Mouse (Mus musculus) large intestine, adult 2 months (tissue): ENCODE measurements around the gene Ccz1. TPM values are rescaled to one million over a fixed set of nuclear protein-coding genes. Genes with fewer than 3 reads are reported as not detected.
"Not testable (repeated sequence)": the region's sequence is repeated elsewhere in the genome, so short reads cannot be mapped to it uniquely, and the experiment has no call there.

Experiments
- DNase-seq: peaks from one replicate; pipeline ENCODE4 v3.0.0-alpha.2; 2012; ENCODE audit warnings: low read depth, low spot score
- WGBS: fragments of 180-500 bp; shearing (Covaris S2); methylation state at CpG from one replicate; pipeline ENCODE4 v1.1.7; 2018; 5-methylcytosine and 5-hydroxymethylcytosine counted together
- polyA plus RNA-seq: library from polyadenylated mRNA; depleted of rRNA; stranded (reverse); fragments of >200 nt; gene quantifications from 2 replicates; pipeline ENCODE4 v1.2.3, GENCODE M21; 2012; rRNA removed

Ccz1 gene
- polyA plus RNA-seq, result 17.6 and 20.1 TPM in 2 replicates

GRCm38 (mm10) chr5:144014551-144015311 is at the start of gene Ccz1:
Ccz1 (minus strand) TSS chr5:144014877.
- peak; percentile 68 for DNase-seq
- WGBS, result 3% methylated on average over 47 of the region's 47 CpGs

- 75% methylated on average over 5 of the region's 5 CpGs for WGBS
- DNase-seq, result no peak
Measured at GRCm38 (mm10) chr5:144064093-144064492, 49.4 kb upstream of the Ccz1 start.

DNA sequence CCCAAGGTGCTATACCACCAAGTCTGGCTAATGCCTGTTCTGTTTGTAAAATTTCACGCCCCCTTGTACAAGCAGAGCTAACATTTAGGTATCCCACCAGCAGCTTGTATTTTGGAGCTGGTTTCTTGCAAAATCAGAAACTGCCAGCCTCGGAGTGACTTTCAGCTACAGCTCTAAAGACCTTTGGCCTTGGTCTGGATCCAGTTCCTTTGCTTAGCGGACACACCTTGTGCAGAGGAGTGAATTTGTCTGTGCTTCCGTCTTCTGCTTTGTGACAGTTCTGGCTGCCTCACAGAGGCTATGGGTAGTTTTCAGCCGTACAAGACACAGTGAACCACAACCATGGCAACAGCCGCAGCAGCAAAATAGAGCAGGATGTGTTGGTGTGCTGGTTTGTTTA is 39.7 kb upstream of the Ccz1 start:
- DNase-seq, result peak; percentile 62
- 39% methylated on average over 6 of the region's 6 CpGs for WGBS

- WGBS, result 56% methylated on average over 3 of the region's 3 CpGs
- no peak for DNase-seq
Measured at GRCm38 (mm10) chr5:144053450-144053849, 38.8 kb upstream of the Ccz1 start.

- no peak for DNase-seq
Measured at GRCm38 (mm10) chr5:144051268-144051667, 36.6 kb upstream of the Ccz1 start.

DNA sequence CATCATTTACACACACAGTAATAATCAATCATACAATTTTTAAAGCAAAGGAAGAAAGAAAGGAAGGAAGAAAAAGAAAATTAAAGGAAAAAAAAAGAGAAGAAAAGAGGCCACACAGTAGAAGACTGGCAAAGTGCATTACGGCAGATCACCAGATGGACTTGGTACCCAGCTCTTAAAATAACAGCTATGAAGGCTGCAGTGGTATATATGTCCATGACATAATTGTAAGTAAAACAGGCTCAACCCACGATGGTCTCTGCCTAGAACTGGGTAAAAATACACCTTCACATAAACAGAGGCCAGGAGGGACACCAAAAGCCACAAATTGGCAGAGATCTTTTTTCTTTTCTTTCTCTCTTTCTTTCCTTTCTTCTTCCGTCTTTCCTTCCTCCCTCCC is 35.2 kb upstream of the Ccz1 start:
- no peak for DNase-seq
- WGBS, result 62% methylated on average over 3 of the region's 3 CpGs

DNA sequence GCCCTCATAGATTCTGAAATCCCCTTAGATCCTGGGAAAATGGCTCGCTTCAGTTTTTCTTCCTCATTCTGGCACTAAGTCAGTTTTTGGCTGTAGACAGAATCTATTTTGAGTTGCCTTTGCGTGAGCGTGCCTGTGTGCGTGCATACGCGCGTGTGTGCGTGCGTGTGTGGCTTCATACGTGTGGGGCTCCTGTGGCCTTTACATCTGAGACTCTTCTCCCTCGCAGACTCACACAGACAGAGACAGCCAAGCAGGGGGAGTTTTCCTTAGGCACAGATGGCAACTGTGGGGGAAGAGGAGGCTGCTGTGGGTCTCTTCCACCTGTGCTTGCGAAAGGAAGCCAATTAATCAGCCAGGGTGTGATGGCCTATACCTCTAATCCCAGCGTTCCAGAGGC is 32.6 kb upstream of the Ccz1 start:
- DNase-seq, result no peak
- WGBS, result 72% methylated on average over 13 of the region's 13 CpGs

GRCm38 (mm10) chr5:144043166-144043565 is 28.5 kb upstream of the Ccz1 start:
- WGBS, result 69% methylated on average over 11 of the region's 11 CpGs
- no peak for DNase-seq

GRCm38 (mm10) chr5:144040720-144041364 is 26.2 kb upstream of the Ccz1 start:
- peak; percentile 56 for DNase-seq
- WGBS, result 42% methylated on average over 11 of the region's 11 CpGs

GRCm38 (mm10) chr5:144039886-144040285 is 25.2 kb upstream of the Ccz1 start:
- DNase-seq, result no peak
- 85% methylated on average over 5 of the region's 5 CpGs for WGBS

DNA sequence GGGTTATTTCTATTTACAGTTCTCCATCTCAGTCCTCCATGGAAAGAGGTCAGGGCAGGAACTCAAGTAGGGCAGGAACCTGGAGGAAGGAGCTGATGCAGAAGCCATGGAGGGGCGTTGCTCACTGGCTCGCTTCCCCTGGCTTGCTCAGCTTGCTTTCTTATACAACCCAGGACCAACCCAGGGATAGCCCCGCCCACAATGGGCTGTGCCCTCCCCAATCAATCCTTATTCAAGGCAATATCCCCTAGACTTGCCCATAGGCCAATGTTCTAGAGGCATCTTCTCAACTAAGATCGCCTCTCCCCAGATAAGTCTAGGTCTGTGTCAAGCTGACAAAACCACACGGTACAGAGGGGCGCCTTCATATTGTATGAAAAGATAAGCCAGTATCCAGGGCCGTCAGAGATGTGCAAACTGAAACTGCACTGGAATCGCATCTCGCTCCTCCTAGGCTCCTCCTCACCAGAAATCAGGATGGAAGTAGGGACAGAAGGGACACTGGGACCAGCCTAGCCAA is 24.5 kb upstream of the Ccz1 start:
- 70% methylated on average over 9 of the region's 9 CpGs for WGBS
- DNase-seq, result no peak

GRCm38 (mm10) chr5:144036952-144037351 is 22.3 kb upstream of the Ccz1 start:
- WGBS, result 66% methylated on average over 17 of the region's 17 CpGs
- DNase-seq, result no peak

GRCm38 (mm10) chr5:144034567-144034966 is 19.9 kb upstream of the Ccz1 start:
- 67% methylated on average over 7 of the region's 7 CpGs for WGBS
- DNase-seq, result no peak

GRCm38 (mm10) chr5:144032491-144032890 is 17.8 kb upstream of the Ccz1 start:
- 82% methylated on average over 7 of the region's 7 CpGs for WGBS

DNA sequence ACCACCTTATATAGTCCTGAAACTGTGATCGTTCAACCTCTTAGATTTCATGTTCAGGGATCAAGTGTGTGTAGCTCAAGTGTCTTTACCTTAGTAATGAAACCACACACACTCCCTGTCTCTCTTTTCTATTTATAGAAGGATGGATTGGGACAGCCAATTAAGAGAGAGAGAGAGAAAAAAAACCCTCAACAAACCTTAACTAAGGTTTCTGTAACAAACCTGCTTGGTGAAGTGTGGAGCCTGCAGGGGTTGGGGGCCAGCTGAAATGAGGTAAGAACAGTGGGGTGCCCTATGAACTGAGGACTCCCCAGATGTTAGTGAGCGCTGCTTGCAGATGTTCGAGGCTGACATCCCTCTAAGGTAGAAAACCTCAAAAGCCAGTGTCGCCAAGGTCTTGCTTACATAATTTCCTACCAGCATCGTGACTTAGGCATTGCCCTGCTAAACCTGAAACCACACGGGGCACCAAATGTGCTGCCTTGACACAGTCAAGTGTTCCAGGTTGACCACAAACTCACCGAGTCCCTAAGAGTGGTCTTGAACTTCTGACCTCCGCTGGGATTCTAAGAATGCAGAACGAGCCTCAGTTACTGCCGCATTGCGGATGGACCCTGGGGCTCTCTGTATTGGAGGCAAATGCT is 12.1 kb upstream of the Ccz1 start, which contains the start of gene Ocm:
Gene Ocm, minus strand, starts transcription at position 51 of the 644 bp plus-strand sequence.
- DNase-seq, result no peak
- 59% methylated on average over 11 of the region's 11 CpGs for WGBS

More at GRCm38 (mm10) chr5:144032491-144032890, 17.8 kb upstream of the Ccz1 start:
- DNase-seq, result no peak

DNA sequence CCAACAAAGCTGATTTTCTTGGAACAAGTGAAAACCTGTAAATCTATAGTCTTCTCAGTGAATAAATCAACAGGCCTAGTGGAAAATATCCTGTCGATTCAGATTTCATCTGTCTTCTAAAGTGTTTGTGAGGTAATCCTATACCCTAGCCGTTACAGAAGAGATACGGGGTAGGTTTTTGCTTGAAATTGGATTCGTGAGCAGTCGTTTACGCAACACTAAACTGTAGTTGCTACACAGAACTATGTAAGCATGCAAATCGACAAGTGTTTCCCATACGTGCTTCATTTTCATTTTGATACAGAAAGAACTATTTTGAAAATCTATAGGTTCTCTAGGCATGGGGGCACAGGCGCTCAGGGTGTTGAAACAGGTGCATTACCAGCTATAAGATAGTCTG is 1.2 kb upstream of the Ccz1 start:
- 87% methylated on average over 9 of the region's 9 CpGs for WGBS
- no peak for DNase-seq

- DNase-seq, result no peak
- 34% methylated on average over 3 of the region's 3 CpGs for WGBS
Measured at GRCm38 (mm10) chr5:144015312-144015650, 604 bp upstream of the Ccz1 start.

- not testable (repeated sequence) for DNase-seq
- 39% methylated on average over 13 of the region's 13 CpGs for WGBS
Measured at GRCm38 (mm10) chr5:144013366-144014134, 1.1 kb downstream of the Ccz1 start.

GRCm38 (mm10) chr5:144002461-144003192 is 12.1 kb downstream of the Ccz1 start:
- no peak for DNase-seq
- WGBS, result 88% methylated on average over 15 of the region's 15 CpGs
